Mouse (Mus musculus) lung, postnatal 0 days (tissue): ENCODE results near the gene Cfdp1.

Experiments used
- CTCF ChIP-seq: IDR thresholded peaks from 2 replicates; pipeline ENCODE4 v1.5.1; 2016; ENCODE audit warnings: antibody characterized with exemption, mild to moderate bottlenecking
- EP300 ChIP-seq: IDR thresholded peaks from 2 replicates; pipeline ENCODE4 v1.6.1; 2016; ENCODE audit warnings: antibody characterized with exemption, mild to moderate bottlenecking, control low read depth

GRCm38 (mm10) chr8:111821199-111821598, 32.9 kb downstream of the Cfdp1 start:
- TF ChIP-seq CTCF: no peak
- TF ChIP-seq EP300: no peak
